Mouse (Mus musculus): Measurements from ENCODE around the gene Hif3a. TPM values are rescaled to one million over a fixed set of nuclear protein-coding genes. Genes with fewer than 3 reads are reported as not detected.

Gene Hif3a
- polyA plus RNA-seq, 1 experiment from 2014 or later, result not detected

GRCm38 (mm10) chr7:17047041-17047682 lies 15.1 kb downstream of the Hif3a start:
- no peak overlapping the region for H3K4me3 ChIP-seq (ENCODE audit: inconsistent target)
- WGBS (ENCODE audit: missing documents), result 83% methylated on average over 4 of the region's 5 CpGs
- H3K36me3 ChIP-seq (ENCODE audit: inconsistent target), result no peaks in the 10 kb centered on the region
- no peak overlapping the region for H3K27ac ChIP-seq
- H3K79me2 ChIP-seq (ENCODE audit: inconsistent target), result no peaks in the 10 kb centered on the region

DNA sequence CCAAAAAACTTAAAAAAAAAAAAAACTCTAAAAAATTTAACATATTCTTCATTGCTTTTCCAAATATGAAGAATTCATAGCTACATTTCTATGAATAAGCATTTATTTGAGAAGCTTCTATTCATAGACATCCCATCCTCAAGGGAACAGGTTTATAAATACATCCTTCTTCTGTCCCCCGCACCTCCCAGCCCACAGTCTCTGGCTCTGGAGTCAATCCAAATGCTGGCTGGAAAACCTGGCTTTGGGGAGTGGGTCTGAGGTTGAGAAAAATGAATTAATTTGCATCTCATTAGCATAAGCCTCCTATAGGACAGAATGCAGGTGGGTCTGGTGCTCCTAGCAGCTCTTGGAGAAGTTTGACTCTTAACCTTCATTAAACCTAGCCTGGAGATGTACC lies 16.5 kb downstream of the Hif3a start:
- H3K36me3 ChIP-seq (ENCODE audit: inconsistent target), result no peaks in the 10 kb centered on the region
- H3K27ac ChIP-seq, result no peak overlapping the region
- no peak overlapping the region for H3K4me3 ChIP-seq (ENCODE audit: inconsistent target)
- H3K79me2 ChIP-seq (ENCODE audit: inconsistent target), result no peaks in the 10 kb centered on the region
- WGBS (ENCODE audit: missing documents), result 100% methylated on average over 1 of the region's 1 CpGs

- 96% methylated on average over 7 of the region's 7 CpGs for WGBS (ENCODE audit: missing documents)
- Histone ChIP-seq H3K4me3 (ENCODE audit: inconsistent target) (no peak overlapping the region), H3K79me2 (ENCODE audit: inconsistent target) (no peaks in the 10 kb centered on the region), H3K27ac (no peak overlapping the region), H3K36me3 (ENCODE audit: inconsistent target) (no peaks in the 10 kb centered on the region)
Observed at GRCm38 (mm10) chr7:17039373-17039772, 22.9 kb downstream of the Hif3a start.

GRCm38 (mm10) chr7:17038018-17038695 lies 24.1 kb downstream of the Hif3a start:
- WGBS (ENCODE audit: missing documents), result 90% methylated on average over 9 of the region's 9 CpGs
- H3K4me3 ChIP-seq (ENCODE audit: inconsistent target), result no peak overlapping the region
- no peak overlapping the region for H3K27ac ChIP-seq
- no peaks in the 10 kb centered on the region for H3K36me3 ChIP-seq (ENCODE audit: inconsistent target)
- no peaks in the 10 kb centered on the region for H3K79me2 ChIP-seq (ENCODE audit: inconsistent target)

DNA sequence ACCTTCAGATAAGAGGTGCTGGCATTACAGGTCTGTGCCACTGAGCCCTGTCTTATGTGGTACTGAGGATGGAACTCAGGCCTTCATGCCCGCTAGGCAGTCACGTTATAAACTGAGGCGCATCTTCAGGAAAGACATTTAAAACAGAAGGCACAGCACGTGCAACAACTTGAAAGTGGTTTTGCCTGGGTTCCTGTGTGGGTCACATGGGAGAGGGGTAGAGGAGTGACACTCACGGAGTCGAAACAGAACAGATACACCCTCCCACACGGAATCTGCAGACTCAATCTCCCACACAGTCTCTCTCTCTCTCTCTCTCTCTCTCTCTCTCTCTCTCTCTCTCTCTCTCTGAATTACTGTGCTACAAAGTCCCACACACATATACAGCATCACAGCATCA lies 32.0 kb downstream of the Hif3a start:
- no peak overlapping the region for H3K4me3 ChIP-seq (ENCODE audit: inconsistent target)
- WGBS (ENCODE audit: missing documents), result 73% methylated on average over 6 of the region's 7 CpGs
- no peak overlapping the region for H3K27ac ChIP-seq
- no peaks in the 10 kb centered on the region for H3K36me3 ChIP-seq (ENCODE audit: inconsistent target)
- peaks cover 21% of the 10 kb centered on the region for H3K79me2 ChIP-seq (ENCODE audit: inconsistent target)

- Histone ChIP-seq H3K79me2 (ENCODE audit: inconsistent target) (peaks cover 34% of the 10 kb centered on the region), H3K27ac (no peak overlapping the region), H3K36me3 (ENCODE audit: inconsistent target) (no peaks in the 10 kb centered on the region), H3K4me3 (ENCODE audit: inconsistent target) (no peak overlapping the region)
- WGBS (ENCODE audit: missing documents), result 93% methylated on average over 7 of the region's 7 CpGs
Observed at GRCm38 (mm10) chr7:17028923-17029322, 33.3 kb downstream of the Hif3a start.

DNA sequence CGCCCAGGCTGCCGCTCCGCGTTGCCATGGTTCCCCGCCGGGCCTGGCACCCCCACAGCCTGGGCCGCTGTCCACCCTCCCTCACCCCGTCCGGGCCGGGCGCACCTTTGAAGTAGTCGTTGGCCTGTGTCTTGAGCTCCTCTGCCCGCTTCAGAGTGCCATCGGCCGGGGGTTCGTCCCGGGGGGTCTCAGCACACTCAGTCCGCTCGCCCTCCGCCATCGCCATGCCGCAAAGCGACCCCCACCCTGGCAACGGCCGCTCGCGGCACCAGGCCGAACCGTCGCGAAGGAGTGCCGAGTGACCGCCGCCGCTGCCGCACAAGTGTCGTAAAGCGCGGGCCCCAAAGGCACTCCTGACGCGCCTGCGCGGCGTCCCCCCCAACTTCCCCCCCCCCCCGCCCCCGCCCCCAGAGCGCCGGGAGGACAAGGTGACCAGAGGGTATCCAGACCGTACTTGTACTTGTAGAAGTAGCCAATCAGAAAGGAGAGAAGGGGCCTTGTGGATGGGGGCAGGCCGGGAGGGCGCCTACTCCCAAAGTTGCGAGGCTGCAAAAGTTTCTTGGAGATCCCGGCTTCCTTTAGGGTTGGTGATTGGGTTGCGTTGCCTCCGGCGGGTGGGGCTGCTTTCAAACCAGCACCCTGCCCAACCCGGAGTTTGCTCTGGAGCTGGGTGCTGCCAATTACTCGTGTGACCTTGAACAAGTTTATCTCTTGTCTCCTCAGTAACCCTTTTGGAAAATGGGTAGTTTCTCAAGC lies 34.5 kb downstream of the Hif3a start, which contains the start of gene Ppp5c:
TSS of gene Ppp5c (minus strand) at position 337 of the 756 bp plus-strand sequence.
- no peaks in the 10 kb centered on the region for H3K36me3 ChIP-seq (ENCODE audit: inconsistent target)
- peak within 1 kb of the TSS; percentile 94 for H3K27ac ChIP-seq
- under 1% methylated on average over 50 of the region's 58 CpGs for WGBS (ENCODE audit: missing documents)
- H3K4me3 ChIP-seq (ENCODE audit: inconsistent target), result peak within 1 kb of the TSS; percentile 74
- peaks cover 46% of the 10 kb centered on the region for H3K79me2 ChIP-seq (ENCODE audit: inconsistent target)

GRCm38 (mm10) chr7:17026710-17027587 lies 35.3 kb downstream of the Hif3a start:
- H3K36me3 ChIP-seq (ENCODE audit: inconsistent target), result peaks cover 2% of the 10 kb centered on the region; the same call in 1 of the 2 replicates
- WGBS (ENCODE audit: missing documents), result under 1% methylated on average over 24 of the region's 24 CpGs

DNA sequence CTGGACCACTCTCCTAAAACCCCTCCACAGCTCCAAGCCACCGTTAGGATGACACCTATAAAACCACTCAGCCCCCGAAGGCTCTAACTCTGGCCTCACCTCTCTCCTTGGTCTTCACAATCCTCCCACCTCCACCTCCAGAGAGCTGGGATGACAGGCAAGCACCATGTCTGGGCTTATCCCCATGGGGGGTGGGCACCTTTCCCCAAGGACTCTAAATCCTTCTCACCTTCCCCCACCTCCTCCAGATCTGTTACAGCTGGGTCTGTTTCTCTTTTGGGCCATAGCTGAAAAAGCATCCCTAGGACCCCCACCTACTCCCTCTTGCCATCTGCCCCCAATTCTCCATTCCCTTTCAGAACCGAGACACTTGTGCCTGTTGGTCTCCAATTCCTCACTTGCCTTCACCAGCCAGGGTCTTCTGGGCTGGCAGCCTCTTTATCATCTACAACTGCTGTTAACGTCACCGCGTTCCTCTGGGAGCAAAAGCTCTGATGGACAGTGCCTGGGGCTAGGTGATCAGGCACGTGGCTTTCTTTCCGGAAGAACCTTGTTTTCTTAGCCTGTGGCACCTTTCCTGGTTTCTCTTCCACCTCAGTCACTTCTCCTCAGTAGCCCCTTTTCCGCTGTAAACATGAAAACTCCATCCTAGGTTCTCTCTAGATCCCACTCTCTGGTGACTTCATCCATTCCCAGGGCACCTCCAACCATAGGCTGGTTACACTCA lies 36.2 kb downstream of the Hif3a start:
- Histone ChIP-seq H3K79me2 (ENCODE audit: inconsistent target) (peaks cover 63% of the 10 kb centered on the region), H3K36me3 (ENCODE audit: inconsistent target) (peaks cover 10% of the 10 kb centered on the region), H3K27ac (peak overlapping the region; percentile 94), H3K4me3 (ENCODE audit: inconsistent target) (peak overlapping the region; percentile 74)
- 49% methylated on average over 9 of the region's 9 CpGs for WGBS (ENCODE audit: missing documents)

More at GRCm38 (mm10) chr7:17026710-17027587, 35.3 kb downstream of the Hif3a start:
- peak overlapping the region; percentile 74 for H3K4me3 ChIP-seq (ENCODE audit: inconsistent target)
- H3K27ac ChIP-seq, result peak overlapping the region; percentile 94
- H3K79me2 ChIP-seq (ENCODE audit: inconsistent target), result peaks cover 54% of the 10 kb centered on the region

DNA sequence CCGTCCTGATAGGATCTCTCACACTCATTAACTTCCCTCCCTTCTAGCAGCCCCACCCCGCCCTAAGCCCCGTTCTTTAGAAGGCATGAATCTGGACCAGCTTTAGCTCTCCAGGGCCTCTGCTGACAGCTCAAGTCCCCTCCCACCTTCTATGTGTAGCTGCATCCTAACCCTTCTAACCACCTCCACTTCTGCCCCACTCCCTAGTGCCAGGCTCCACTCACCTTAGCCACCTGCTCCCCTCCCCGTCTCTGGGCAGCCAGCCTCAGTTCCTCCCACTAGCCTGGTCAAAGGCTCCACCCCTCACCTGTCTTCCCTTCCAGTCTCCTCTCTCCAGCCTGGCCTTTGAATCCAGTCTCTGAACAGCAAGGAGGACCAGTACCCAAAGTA lies 36.7 kb downstream of the Hif3a start:
- Histone ChIP-seq H3K36me3 (ENCODE audit: inconsistent target) (peaks cover 16% of the 10 kb centered on the region), H3K79me2 (ENCODE audit: inconsistent target) (peaks cover 68% of the 10 kb centered on the region), H3K4me3 (ENCODE audit: inconsistent target) (peak overlapping the region; percentile 74; the same call in 1 of the 2 replicates), H3K27ac (peak overlapping the region; percentile 94)
- 38% methylated on average over 4 of the region's 4 CpGs for WGBS (ENCODE audit: missing documents)

- Histone ChIP-seq H3K36me3 (ENCODE audit: inconsistent target) (peaks cover 21% of the 10 kb centered on the region), H3K27ac (peak overlapping the region; percentile 94), H3K79me2 (ENCODE audit: inconsistent target) (peaks cover 74% of the 10 kb centered on the region), H3K4me3 (ENCODE audit: inconsistent target) (peak overlapping the region; percentile 74)
- 21% methylated on average over 10 of the region's 10 CpGs for WGBS (ENCODE audit: missing documents)
Observed at GRCm38 (mm10) chr7:17024814-17025504, 37.3 kb downstream of the Hif3a start.

GRCm38 (mm10) chr7:17024141-17024540 lies 38.1 kb downstream of the Hif3a start:
- Histone ChIP-seq H3K79me2 (ENCODE audit: inconsistent target) (peaks cover 82% of the 10 kb centered on the region), H3K4me3 (ENCODE audit: inconsistent target) (peak overlapping the region; percentile 74), H3K27ac (peak overlapping the region; percentile 94), H3K36me3 (ENCODE audit: inconsistent target) (peaks cover 22% of the 10 kb centered on the region)
- 9% methylated on average over 6 of the region's 6 CpGs for WGBS (ENCODE audit: missing documents)

- peaks cover 86% of the 10 kb centered on the region for H3K79me2 ChIP-seq (ENCODE audit: inconsistent target)
- H3K4me3 ChIP-seq (ENCODE audit: inconsistent target), result peak overlapping the region; percentile 74
- H3K36me3 ChIP-seq (ENCODE audit: inconsistent target), result peaks cover 22% of the 10 kb centered on the region
- WGBS (ENCODE audit: missing documents), result 47% methylated on average over 4 of the region's 4 CpGs
- H3K27ac ChIP-seq, result peak overlapping the region; percentile 94
Observed at GRCm38 (mm10) chr7:17023701-17024100, 38.5 kb downstream of the Hif3a start.
